Mouse (Mus musculus) liver, embryonic 13.5 days (tissue): Measurements from ENCODE around the gene Ccdc87. TPM values are rescaled to one million over a fixed set of nuclear protein-coding genes. Genes with fewer than 3 reads are reported as not detected.
A peak's percentile ranks its signal among the peaks of the same experiment; 100 is the strongest.
"Not testable (repeated sequence)": the region's sequence is repeated elsewhere in the genome, so short reads cannot be mapped to it uniquely, and the experiment has no call there.

Source experiments
- ATAC-seq: fragments of 200-750 bp; cut with Nextera tagmentation; 2 replicates; pipeline ENCODE4 v1.8.0; 2017; ENCODE audit warnings: low read depth, mild to moderate bottlenecking, moderate number of reproducible peaks, moderate library complexity
- DNase-seq: peaks from one replicate; pipeline ENCODE4 v3.0.0; 2022
- H3K27ac ChIP-seq: fragments of 300-500 bp; sonication (generic); 2 replicates; pipeline ENCODE4 v1.5.1; 2015; ENCODE audit warnings: moderate library complexity, mild to moderate bottlenecking, inconsistent platforms
- H3K27me3 ChIP-seq: fragments of 300-500 bp; sonication (generic); 2 replicates; pipeline ENCODE4 v1.6.1; 2015; ENCODE audit warnings: mild to moderate bottlenecking, inconsistent platforms
- H3K36me3 ChIP-seq: fragments of 300-500 bp; sonication (generic); 2 replicates; pipeline ENCODE4 v1.6.1; 2015; ENCODE audit warnings: mild to moderate bottlenecking, inconsistent platforms
- H3K4me1 ChIP-seq: fragments of 300-500 bp; sonication (generic); replicated peaks from 2 replicates; pipeline ENCODE4 v1.6.1; 2015; ENCODE audit warnings: inconsistent platforms
- H3K4me2 ChIP-seq: fragments of 300-500 bp; sonication (generic); 2 replicates; pipeline ENCODE4 v1.6.1; 2015; ENCODE audit warnings: inconsistent platforms, mild to moderate bottlenecking, moderate library complexity
- H3K4me3 ChIP-seq: fragments of 300-500 bp; sonication (generic); replicated peaks from 2 replicates; pipeline ENCODE4 v1.5.1; 2015; ENCODE audit warnings: mild to moderate bottlenecking, inconsistent platforms
- H3K9ac ChIP-seq: fragments of 300-500 bp; sonication (generic); 2 replicates; pipeline ENCODE4 v1.6.1; 2015; ENCODE audit warnings: mild to moderate bottlenecking, inconsistent platforms
- H3K9me3 ChIP-seq: fragments of 300-500 bp; sonication (generic); replicated peaks from 2 replicates; pipeline ENCODE4 v1.6.1; 2016; ENCODE audit warnings: inconsistent platforms
- WGBS: fragments of 180-500 bp; shearing (Covaris S2); methylation state at CpG from one replicate; pipeline ENCODE4 v1.1.7; 2015; ENCODE audit not compliant: insufficient replicate concordance; 5-methylcytosine and 5-hydroxymethylcytosine counted together
- polyA plus RNA-seq: library from polyadenylated mRNA; unstranded; fragments of >200 nt; fragmentation: Nextera tagmentation; extraction: Ambion mirVana; gene quantifications from 2 replicates; pipeline ENCODE4 v1.2.1, GENCODE M21; 2015

Ccdc87 gene
- polyA plus RNA-seq, 1 experiment from 2014 or later: not detected

- ATAC-seq (no peak), DNase-seq (no peak)
- Histone ChIP-seq H3K4me2 (no peak overlapping the region), H3K4me3 (no peak overlapping the region), H3K27ac (no peak overlapping the region), H3K4me1 (peaks cover 41% of the 10 kb centered on the region), H3K36me3 (peaks cover 11% of the 10 kb centered on the region; the same call in 1 of the 2 replicates), H3K9ac (no peak overlapping the region), H3K27me3 (peaks cover 67% of the 10 kb centered on the region), H3K9me3 (no peaks in the 10 kb centered on the region)
- 67% methylated on average over 6 of the region's 6 CpGs for WGBS
These were observed 23.9 kb downstream of the Ccdc87 start for GRCm38 (mm10) chr19:4863048-4863447.

- Histone ChIP-seq H3K4me3 (no peak overlapping the region), H3K4me1 (peaks cover 28% of the 10 kb centered on the region), H3K36me3 (peaks cover 11% of the 10 kb centered on the region; the same call in 1 of the 2 replicates), H3K9me3 (no peaks in the 10 kb centered on the region), H3K9ac (0 out of 2 replicates have a peak overlapping the region, but pooled peaks have one; percentile 26), H3K27ac (no peak overlapping the region), H3K4me2 (peak overlapping the region; percentile 37), H3K27me3 (peaks cover 79% of the 10 kb centered on the region)
- DNase-seq (no peak), ATAC-seq (no peak)
- 3% methylated on average over 17 of the region's 17 CpGs for WGBS
These were observed 26.0 kb downstream of the Ccdc87 start for GRCm38 (mm10) chr19:4865147-4865546.

GRCm38 (mm10) chr19:4874613-4875012, 35.4 kb downstream of the Ccdc87 start:
- not testable (repeated sequence) for H3K9me3 ChIP-seq, DNase-seq, H3K4me2 ChIP-seq, H3K4me3 ChIP-seq, ATAC-seq, H3K9ac ChIP-seq, H3K27ac ChIP-seq, H3K36me3 ChIP-seq
- peaks cover 31% of the 10 kb centered on the region for H3K4me1 ChIP-seq
- peaks cover 35% of the 10 kb centered on the region for H3K27me3 ChIP-seq
- WGBS: 56% methylated on average over 1 of the region's 1 CpGs

GRCm38 (mm10) chr19:4876241-4876640, 37.1 kb downstream of the Ccdc87 start:
- peaks cover 32% of the 10 kb centered on the region for H3K27me3 ChIP-seq
- H3K9me3 ChIP-seq: no peaks in the 10 kb centered on the region
- H3K27ac ChIP-seq: no peak overlapping the region
- no peak for DNase-seq
- H3K4me2 ChIP-seq: no peak overlapping the region
- H3K9ac ChIP-seq: no peak overlapping the region
- H3K36me3 ChIP-seq: peaks cover 14% of the 10 kb centered on the region
- WGBS: 57% methylated on average over 4 of the region's 4 CpGs
- H3K4me3 ChIP-seq: no peak overlapping the region
- no peak for ATAC-seq
- peaks cover 40% of the 10 kb centered on the region for H3K4me1 ChIP-seq

GRCm38 (mm10) chr19:4876755-4877154, 37.6 kb downstream of the Ccdc87 start:
- Histone ChIP-seq H3K27ac (no peak overlapping the region), H3K4me2 (no peak overlapping the region), H3K36me3 (peaks cover 19% of the 10 kb centered on the region), H3K9ac (peak overlapping the region; percentile 67; the same call in 1 of the 2 replicates), H3K9me3 (no peaks in the 10 kb centered on the region), H3K27me3 (peaks cover 30% of the 10 kb centered on the region), H3K4me1 (peaks cover 45% of the 10 kb centered on the region), H3K4me3 (no peak overlapping the region)
- 61% methylated on average over 3 of the region's 3 CpGs for WGBS
- DNase-seq: no peak
- ATAC-seq: no peak

GRCm38 (mm10) chr19:4877785-4878184, 38.6 kb downstream of the Ccdc87 start, which contains the start of gene Actn3:
Gene Actn3 (minus strand): TSS chr19:4877909.
- ATAC-seq (no peak), DNase-seq (no peak)
- peak within 1 kb of the TSS; percentile 88 for H3K27ac ChIP-seq
- H3K27me3 ChIP-seq: peaks cover 23% of the 10 kb centered on the region
- H3K9me3 ChIP-seq: no peaks in the 10 kb centered on the region
- H3K4me1 ChIP-seq: peaks cover 54% of the 10 kb centered on the region
- H3K4me2 ChIP-seq: peak within 1 kb of the TSS; percentile 79
- H3K4me3 ChIP-seq: peak within 1 kb of the TSS; percentile 96
- 9% methylated on average over 17 of the region's 17 CpGs for WGBS
- H3K9ac ChIP-seq: peak within 1 kb of the TSS; percentile 96
- peaks cover 29% of the 10 kb centered on the region for H3K36me3 ChIP-seq

- Histone ChIP-seq H3K27ac (peak within 1 kb of the TSS; percentile 88), H3K36me3 (peaks cover 36% of the 10 kb centered on the region), H3K4me2 (peak within 1 kb of the TSS; percentile 79), H3K9me3 (no peaks in the 10 kb centered on the region), H3K9ac (peak within 1 kb of the TSS; percentile 96), H3K4me3 (peak within 1 kb of the TSS; percentile 96), H3K27me3 (peaks cover 19% of the 10 kb centered on the region), H3K4me1 (peaks cover 62% of the 10 kb centered on the region)
- DNase-seq (peak; percentile 96), ATAC-seq (peak; percentile 98)
- WGBS: under 1% methylated on average over 52 of the region's 52 CpGs
These were observed 39.5 kb downstream of the Ccdc87 start, which contains the start of gene Zdhhc24 for GRCm38 (mm10) chr19:4878405-4879323. Gene Zdhhc24 (plus strand): TSS chr19:4878668.

GRCm38 (mm10) chr19:4879324-4879703, 40.1 kb downstream of the Ccdc87 start:
- Histone ChIP-seq H3K4me1 (peaks cover 69% of the 10 kb centered on the region), H3K27ac (peak overlapping the region; percentile 88), H3K27me3 (peaks cover 16% of the 10 kb centered on the region), H3K9me3 (no peaks in the 10 kb centered on the region), H3K4me3 (peak overlapping the region; percentile 96), H3K4me2 (peak overlapping the region; percentile 79), H3K36me3 (peaks cover 36% of the 10 kb centered on the region), H3K9ac (peak overlapping the region; percentile 96)
- 41% methylated on average over 10 of the region's 10 CpGs for WGBS
- ATAC-seq (no peak), DNase-seq (no peak)

- peaks cover 43% of the 10 kb centered on the region for H3K36me3 ChIP-seq
- DNase-seq (peak; percentile 61), ATAC-seq (peak; percentile 93)
- H3K4me3 ChIP-seq: no peak overlapping the region
- H3K27ac ChIP-seq: peak overlapping the region; percentile 78
- H3K4me1 ChIP-seq: peaks cover 58% of the 10 kb centered on the region
- peak overlapping the region; percentile 36 for H3K4me2 ChIP-seq
- no peaks in the 10 kb centered on the region for H3K27me3 ChIP-seq
- 52% methylated on average over 4 of the region's 4 CpGs for WGBS
- H3K9ac ChIP-seq: peak overlapping the region; percentile 37
- H3K9me3 ChIP-seq: no peaks in the 10 kb centered on the region
These were observed 44.8 kb downstream of the Ccdc87 start for GRCm38 (mm10) chr19:4883961-4884360.

GRCm38 (mm10) chr19:4889791-4890190, 50.6 kb downstream of the Ccdc87 start:
- no peak for ATAC-seq
- H3K27ac ChIP-seq: 0 out of 2 replicates have a peak overlapping the region, but pooled peaks have one; percentile 10
- no peak overlapping the region for H3K4me2 ChIP-seq
- WGBS: 76% methylated on average over 10 of the region's 10 CpGs
- H3K27me3 ChIP-seq: no peaks in the 10 kb centered on the region
- H3K9ac ChIP-seq: no peak overlapping the region
- peaks cover 34% of the 10 kb centered on the region for H3K4me1 ChIP-seq
- no peak for DNase-seq
- no peak overlapping the region for H3K4me3 ChIP-seq
- no peaks in the 10 kb centered on the region for H3K9me3 ChIP-seq
- H3K36me3 ChIP-seq: peaks cover 2% of the 10 kb centered on the region; the same call in 1 of the 2 replicates

- Histone ChIP-seq H3K27me3 (no peaks in the 10 kb centered on the region), H3K9me3 (no peaks in the 10 kb centered on the region), H3K4me3 (peak overlapping the region; percentile 16), H3K4me1 (peaks cover 32% of the 10 kb centered on the region), H3K36me3 (no peaks in the 10 kb centered on the region), H3K9ac (peak overlapping the region; percentile 57), H3K4me2 (peak overlapping the region; percentile 38), H3K27ac (peak overlapping the region; percentile 88)
- DNase-seq (peak; percentile 75), ATAC-seq (peak; percentile 97)
- 20% methylated on average over 3 of the region's 3 CpGs for WGBS
These were observed 52.6 kb downstream of the Ccdc87 start for GRCm38 (mm10) chr19:4891798-4892197.
